Mouse (Mus musculus): Measurements from ENCODE around the gene Cldn10. TPM values are rescaled to one million over a fixed set of nuclear protein-coding genes. Genes with fewer than 3 reads are reported as not detected.
"Not testable (repeated sequence)": the region's sequence is repeated elsewhere in the genome, so short reads cannot be mapped to it uniquely, and the experiment has no call there.

The Cldn10 gene
- total RNA-seq (2022), result not detected

DNA sequence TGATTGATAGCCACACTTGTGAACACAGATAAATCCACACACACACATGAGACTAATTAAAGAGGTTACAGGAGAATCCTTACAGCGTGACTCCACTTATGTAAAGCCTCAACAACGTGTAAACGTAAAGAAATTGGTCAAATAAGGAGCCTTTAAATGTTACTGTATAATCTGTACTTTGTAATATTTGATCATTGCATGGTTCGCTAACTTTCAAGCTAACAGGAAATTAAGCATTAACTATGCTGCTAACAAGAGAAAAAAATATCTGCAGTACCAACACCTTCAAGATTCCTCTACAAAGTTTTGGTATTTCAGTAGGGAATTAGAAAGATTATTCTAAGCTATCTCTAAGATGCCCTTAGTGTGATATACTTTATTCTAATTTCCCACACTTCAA lies at the start of gene Cldn10:
Gene Cldn10 (plus strand): TSS at position 288 of the 400 bp plus-strand sequence.
- no peak for DNase-seq (ENCODE audit: low spot score in 2 of 2)

DNA sequence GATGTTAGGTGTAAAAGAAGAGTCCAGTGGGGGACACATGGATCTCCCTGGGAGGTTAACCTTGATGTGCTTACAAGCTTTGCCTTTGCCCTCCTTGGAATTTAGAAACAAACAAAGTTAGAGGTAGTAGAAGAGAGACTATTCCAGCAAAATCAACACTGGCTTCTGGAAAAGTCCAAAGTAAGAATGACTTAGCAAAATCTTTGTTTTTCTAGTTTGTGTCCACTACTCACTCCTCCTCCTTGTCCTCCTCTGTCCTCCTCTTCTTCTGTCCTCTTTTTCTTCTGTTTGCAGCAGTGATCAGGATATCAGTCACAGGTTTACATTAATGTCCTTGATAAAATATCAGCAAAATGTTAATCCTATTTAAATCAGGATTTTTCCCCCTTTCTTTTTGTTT lies 45.9 kb upstream of the Cldn10 start:
- DNase-seq (ENCODE audit: low spot score in 2 of 2), result no peak

DNA sequence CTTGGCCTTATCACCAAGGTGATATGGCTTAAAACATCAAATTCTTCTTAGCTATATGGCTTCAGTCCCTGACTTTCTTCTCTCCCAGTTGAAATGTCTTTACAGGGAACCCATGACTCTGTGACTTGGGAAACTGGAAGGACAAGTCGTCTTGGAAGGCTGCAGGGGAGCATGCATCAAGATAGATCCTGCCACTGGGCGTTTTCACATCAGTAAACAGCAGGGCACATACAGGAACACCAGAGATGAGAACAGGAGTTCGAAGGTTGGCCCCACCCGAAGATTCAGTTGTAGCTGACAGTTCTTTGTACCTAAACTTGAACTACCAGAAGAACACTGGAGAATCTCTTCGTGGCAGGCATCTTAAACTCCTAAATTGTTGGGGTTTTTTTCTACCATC lies 44.8 kb upstream of the Cldn10 start:
- no peak for DNase-seq (ENCODE audit: low spot score in 2 of 2)

DNA sequence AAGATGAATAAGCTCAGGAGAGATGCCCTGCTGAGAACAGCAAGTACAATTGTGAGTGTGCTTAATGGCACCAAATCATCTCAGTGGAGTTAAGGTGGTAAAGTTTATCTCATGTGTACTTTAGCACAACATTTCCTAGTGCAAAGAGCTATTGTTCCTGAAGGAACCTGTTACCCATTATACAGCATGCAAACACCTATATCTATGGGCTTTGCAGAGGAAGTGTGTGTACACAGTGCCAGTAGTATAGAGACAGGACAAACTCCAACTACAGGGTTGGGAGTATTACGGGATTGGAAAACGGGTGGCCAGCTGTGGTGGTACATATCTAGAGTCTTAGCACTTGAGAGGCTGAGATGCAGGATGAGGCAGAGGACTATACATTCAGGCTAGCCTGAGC lies 38.6 kb upstream of the Cldn10 start:
- no peak for DNase-seq (ENCODE audit: low spot score in 2 of 2)

DNA sequence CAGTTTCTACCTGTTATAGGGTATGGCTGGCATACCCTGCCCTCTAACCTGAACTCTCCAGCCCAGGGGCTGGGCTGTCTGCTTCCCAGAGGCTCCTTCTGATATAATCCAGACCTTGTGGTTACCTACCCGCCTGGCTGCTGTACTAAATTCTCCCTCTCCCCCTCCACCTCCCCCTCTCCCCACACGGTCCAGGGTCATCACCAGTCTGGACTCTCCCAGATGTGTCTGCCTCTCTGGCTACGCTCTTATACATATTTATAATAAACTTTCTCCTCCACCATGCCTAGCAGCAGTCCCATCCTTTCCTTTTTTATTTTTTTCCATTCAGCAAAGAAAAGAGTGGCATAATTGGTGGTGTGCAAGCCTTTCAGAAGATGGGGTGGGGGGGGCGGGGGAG lies 38.0 kb upstream of the Cldn10 start:
- no peak for DNase-seq (ENCODE audit: low spot score in 2 of 2)

DNA sequence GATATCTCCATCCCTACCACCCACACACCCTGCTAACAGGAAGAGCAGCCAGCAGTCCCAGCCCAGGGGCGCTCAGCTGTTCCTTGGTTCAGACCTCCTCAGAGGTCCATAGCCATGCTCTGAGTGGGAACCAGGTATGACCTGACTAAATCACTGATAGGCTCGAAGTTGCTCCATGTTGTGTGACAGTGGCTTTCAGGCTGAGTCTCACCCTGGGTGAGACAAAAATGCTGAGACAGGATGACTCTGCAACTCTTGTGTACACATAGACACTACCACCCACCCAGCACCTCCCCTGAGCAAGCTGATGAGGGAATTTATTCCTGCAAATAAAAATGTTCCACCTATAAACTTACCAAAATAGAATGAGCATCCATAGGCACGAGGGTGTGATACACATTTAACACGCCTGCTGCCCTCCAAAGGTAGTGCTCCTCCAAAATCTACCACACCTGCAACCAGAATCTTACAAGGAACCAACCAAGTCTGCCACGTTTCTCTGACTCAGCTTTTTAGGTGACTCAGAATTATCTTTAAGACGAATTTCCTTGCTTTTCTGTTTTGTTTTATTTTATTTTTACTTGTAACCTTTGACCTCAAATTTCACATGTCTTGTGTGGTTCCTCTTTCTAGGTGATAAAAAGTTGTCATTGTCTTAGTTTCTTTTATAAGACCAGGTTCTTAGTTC lies 37.1 kb upstream of the Cldn10 start:
- DNase-seq (ENCODE audit: low spot score in 2 of 2), result no peak

DNA sequence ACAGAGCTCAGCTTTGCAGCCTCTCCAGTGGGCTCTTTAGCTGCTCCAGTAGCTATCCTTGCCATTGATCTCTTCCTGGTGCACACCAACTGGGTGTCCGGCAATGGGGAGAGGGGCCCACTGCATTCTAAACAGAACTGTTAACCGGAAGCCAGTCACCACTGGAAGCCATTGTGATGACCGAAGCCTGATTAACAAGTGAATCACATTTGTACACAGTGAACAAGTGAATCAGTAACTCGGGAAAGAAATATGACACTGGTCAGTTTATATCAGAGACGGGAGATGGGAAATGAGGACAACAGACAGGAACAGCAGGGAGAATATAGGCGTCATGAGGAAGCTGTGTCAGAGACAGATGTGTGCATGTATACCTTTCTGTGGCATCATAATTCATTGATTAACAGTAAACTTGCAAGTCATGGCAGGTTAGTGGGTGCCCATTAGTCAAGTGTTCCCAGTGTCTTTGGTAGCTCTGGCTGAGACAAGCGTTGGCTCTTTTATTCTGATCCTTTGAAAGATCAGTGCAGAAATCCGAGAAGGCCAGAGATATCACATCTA lies 36.4 kb upstream of the Cldn10 start:
- no peak for DNase-seq (ENCODE audit: low spot score in 2 of 2)

DNA sequence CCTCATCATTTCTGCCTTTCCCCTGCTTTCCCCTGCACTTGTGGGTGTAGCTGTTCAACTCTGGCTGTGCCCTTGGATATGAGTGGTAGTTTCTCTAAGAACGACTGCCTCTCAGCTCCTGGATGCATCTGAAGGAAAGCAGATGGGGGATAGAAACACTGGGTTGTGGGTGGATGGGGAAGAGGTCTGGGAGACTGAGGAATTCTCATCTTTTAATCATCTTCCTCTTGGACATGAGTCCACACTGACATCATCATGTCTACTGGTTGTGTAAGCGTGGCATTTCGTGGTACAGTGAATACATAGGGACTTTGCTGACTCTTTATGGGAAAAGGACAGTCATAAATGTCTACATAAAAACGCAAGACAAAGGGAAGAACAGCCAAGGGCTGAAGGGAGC lies 31.7 kb upstream of the Cldn10 start:
- no peak for DNase-seq (ENCODE audit: low spot score in 2 of 2)

DNA sequence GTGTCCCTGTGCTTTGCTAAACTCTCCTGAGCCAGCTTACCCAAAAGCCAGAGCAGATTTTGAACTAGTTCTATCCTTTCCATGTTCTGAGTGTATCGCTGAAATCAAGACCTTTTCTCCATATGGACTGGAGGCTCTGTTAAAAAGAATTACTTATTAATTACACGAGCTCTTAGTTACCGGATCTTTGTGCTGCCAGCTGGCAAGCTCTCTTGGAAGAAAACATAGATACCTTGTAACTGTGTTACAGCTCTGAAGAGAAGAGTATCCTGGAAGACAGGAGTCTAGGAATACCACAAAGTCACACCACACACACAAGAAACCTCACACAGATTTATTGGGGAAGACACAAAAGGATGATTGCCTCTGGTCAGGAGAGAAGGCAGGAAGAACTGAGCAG lies 31.1 kb upstream of the Cldn10 start:
- DNase-seq (ENCODE audit: low spot score in 2 of 2), result no peak

DNA sequence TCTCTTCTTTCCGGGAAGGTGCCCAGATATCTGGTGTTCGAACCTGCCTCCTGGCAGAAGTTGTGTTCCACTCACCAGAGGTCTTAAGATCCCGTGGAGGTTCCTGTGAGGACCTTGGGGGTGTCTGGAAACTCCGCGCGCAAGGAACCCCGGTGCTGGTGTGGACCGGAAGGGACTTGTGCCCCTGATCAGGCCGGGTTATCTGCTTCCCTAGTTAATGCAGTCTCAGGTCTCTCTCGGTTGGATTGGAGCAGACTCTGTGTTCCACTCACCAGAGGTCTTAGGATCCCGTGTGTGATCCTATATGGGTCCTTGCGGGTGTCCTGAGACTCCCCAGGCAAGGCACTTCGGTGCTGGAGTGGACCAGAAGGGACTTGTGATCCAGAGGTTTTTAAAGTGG lies 24.3 kb upstream of the Cldn10 start:
- DNase-seq (ENCODE audit: low spot score in 2 of 2), result not testable (repeated sequence)

DNA sequence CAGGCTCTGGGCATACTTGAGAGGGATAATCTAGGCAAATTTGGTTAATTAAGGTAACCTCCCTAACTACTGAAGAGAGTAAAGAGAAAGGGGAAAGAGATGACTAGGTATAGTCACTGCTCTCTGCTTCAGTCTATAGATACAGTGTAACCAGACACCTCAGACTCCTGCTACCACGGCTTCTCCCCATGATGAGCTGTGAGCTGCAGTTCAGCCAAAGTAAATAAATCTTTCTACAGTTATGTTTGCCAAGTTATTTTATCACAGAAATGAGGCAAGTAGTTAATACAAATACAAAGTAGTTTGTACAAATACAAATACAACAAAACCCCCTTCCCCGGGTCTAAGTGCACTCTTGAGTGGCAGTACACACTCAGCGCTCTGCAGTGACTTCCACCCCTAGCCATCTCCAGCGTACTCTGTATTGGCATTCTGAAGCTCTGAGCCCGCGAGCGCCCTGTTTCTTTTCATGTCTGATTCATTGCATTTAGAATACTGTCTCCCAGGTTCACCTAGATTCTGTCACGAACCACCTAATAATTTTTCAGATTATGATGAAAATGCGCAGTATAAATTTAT lies 23.7 kb upstream of the Cldn10 start:
- no peak for DNase-seq (ENCODE audit: low spot score in 2 of 2)

DNA sequence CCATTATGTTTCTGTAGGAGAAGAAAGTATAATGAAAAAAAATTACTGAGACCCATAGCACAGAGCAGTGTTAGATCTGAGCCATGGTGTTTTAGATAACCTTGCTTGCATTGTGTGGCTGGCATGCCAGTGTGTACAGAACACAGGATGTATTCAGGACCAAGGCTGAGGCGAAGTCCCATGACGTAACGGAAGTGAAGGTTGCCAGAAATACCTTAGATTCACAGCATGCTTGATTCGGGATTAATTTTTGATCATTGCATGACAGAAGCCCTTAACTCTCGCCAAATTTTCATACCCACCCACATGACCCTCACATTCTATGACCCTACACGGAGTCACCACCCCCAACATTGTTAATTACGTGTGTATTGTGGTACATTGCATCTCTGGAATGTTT lies 22.4 kb upstream of the Cldn10 start:
- DNase-seq (ENCODE audit: low spot score in 2 of 2), result no peak

DNA sequence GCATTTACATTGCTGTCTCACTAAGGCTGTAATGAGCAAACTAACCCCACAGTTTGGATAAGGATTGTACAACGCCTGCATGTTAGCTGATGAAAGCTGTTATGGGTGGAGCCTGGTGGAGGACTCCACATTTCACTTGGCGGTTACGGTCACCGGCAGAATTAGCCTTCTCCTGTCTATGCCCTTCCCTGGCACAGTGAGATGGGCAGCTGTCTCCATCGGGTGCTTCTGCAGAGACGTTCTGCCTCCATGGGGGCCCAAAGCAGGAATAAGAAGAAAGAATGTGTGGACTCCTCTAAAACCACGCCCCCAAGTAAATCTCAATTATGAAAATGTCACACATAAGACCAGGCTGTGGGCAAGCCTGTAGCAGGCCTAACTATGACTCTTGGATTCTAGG lies 21.8 kb upstream of the Cldn10 start:
- no peak for DNase-seq (ENCODE audit: low spot score in 2 of 2)

DNA sequence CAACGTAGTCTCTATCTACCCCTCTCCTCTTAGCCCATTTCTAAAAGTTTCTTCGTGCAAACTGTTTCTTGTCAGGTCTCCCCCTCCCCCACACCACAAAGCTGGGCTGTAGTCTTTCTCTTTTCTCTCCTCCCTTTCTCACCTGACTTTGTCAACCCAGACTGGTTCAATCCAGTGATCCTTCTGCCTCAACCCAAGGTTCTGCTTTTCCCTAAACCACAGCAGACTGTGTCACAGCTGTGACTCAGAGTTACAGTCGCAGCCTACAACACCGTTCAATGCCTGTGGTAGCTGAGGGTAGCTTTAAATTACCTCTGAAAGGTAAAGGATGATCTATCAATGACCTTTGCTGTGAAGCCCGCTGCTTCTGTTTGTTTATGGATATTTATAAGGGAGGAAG lies 21.3 kb upstream of the Cldn10 start:
- DNase-seq (ENCODE audit: low spot score in 2 of 2), result no peak

DNA sequence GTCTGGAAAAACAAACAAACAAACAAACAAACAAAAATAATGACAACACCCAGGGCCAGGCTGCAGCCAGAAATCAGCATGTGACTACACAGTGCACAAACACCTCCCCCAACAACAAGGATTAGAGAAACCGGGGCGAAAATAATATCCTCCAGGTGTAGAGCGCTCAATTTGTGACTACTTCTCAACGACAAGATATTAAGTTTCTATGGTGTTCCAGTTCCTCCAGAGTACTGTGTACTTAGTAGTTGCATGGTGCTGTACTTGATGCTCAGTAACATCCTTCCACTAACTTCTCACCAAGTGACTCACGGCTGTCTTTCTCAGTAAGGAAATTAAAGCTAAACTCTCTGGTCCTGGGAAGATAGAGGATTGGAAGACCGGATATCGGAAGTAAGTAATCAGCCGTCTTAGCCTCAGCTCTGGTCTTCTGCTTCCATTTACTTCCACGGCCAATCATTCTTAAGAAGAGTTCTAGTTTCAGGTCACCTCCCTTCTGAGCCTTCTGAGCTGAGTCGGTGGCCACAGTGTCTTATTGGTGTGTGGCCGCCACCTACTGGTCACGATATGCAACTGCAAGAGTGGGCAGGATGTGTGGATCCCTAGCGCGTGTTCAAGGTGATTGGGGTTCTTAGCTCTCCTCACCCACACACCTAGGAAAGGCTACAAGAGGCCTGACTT lies 19.9 kb upstream of the Cldn10 start:
- DNase-seq (ENCODE audit: low spot score in 2 of 2), result peak; percentile 54 to 55

DNA sequence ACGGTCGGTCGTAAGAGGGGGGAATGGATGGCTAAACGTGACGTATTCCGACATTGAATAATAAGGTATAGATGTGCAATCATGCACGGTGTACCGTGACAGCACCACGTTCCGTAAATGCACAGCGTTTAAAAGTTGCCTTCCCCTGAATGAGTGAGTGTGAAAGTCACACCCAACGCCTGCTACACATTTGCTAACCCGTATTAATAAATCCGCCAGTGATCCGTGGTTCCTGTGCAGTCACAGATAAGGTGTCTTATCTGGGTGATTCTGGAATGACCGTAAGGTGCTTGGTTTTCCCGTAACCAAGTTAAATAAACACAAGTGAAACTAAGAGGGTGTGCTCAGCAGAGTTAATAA lies 19.4 kb upstream of the Cldn10 start:
- DNase-seq (ENCODE audit: low spot score in 2 of 2), result no peak

DNA sequence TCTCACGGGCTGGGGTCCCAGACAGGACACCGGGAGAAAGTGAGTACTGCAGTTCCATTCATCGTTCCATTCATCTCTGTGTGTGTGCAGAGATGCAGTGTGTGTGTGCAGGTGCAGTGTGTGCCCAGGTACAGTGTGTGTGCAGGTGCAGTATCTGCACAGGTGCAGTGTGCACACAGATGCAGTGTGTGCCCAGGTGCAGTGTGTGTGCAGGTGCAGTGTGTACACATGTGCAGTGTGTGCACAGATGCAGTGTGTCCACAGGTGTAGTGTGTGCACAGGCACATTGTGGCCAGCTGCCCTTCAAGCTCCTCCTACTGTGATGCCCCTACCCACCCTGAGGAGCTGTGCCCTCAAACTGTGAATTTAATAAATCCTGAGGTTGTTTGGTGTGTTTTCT lies 14.0 kb upstream of the Cldn10 start:
- no peak for DNase-seq (ENCODE audit: low spot score in 2 of 2)

DNA sequence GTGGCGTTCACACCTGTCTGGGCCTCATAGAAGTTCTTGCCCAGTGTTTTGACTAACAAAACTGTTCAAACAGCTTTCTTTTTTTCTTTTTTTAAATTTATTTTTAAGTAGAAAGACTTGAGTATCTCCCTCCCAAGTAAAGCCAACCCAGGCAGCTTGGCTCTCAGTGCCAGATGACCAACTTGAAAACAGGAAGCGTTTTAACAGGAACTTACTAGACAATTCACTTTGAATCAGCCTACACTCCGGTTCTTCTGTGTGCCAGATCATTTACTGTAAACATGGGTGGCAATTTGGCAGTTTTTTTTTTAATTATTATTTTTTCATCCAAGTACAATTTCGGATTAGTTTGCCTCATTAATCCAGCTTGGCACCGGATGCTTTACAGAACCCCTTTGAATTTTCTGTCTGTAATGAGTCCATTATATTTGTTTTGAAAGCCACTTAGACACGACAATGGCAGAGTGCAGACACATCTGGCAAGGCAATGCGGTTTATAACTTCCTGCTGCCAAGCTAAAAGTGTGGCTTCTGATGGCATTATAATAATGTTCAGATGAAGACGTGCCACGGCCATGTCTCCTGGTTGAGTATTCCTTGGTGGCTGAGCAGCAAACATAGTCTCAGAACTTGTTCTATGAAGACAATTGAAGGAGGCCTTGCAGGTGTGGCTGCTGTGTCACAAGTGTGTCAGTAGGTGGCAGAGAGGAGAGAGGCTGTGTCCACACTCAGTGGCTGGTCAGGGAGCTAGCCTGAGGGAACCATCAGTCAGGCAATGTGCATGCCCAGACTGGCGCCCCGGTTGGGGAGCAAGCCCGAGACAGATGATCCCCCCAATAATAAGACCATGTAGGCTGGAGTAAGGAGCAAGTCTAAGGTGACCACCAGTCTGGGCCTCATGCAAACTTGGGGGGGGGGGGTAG lies 12.9 kb upstream of the Cldn10 start:
- DNase-seq (ENCODE audit: low spot score in 2 of 2), result no peak

DNA sequence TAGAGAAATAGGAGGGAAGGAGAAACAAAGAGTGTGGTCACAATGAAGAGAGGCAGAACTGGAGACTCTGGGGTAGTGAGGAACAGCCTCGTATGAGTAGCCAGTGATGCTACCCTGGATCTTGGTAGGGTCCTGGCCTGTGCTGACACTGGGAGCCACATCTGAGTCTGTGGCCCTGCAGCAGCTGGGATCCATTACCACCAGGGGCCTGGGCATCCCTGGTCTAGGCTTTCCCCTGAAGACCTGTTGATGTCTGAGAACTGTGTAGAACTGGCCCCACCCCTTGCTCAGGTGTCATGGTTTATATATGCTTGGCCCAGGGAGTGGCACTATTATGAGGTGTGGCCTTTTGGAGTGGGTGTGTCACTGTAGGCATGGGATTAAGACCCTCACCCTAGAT lies 12.2 kb upstream of the Cldn10 start:
- DNase-seq (ENCODE audit: low spot score in 2 of 2), result no peak

DNA sequence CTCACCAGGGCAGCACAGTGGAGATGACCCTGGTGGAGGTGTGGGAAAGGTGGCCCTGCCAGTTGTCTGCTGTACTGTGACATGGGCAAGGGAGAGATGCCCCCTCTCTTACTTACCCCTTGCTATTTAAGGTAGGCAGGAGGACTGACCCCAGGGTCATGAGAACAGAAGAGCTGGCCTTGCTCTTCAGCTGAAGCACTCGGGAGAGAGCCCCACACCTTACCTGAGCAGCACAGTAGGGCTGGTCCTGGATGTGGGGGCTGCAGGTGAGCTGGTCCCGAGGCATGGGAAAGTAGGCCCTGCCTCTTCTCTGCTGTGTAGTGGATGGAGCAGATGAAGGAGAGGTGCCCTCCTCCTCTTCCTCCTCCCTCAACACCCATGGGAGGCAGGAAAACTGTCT lies 11.3 kb upstream of the Cldn10 start:
- DNase-seq (ENCODE audit: low spot score in 2 of 2), result no peak

DNA sequence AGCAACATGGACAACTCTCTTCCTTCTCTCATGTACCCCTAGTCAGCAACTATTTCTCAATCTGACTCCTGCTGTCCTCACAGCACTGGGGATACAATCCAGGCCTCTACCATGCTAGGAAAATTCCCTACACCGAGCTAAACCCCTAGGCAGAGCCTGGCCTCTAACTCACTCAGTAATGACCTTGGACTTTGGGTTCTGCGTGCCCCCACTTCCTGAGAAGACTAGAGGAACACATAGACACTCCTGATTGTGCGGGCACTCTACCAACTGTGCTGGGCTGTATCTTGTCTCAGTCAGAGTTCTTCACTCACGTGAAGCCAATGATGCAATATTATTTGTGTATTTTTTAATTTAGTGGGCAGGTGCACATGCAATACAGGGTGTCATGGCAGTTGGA lies 10.2 kb upstream of the Cldn10 start:
- no peak for DNase-seq (ENCODE audit: low spot score in 2 of 2)

DNA sequence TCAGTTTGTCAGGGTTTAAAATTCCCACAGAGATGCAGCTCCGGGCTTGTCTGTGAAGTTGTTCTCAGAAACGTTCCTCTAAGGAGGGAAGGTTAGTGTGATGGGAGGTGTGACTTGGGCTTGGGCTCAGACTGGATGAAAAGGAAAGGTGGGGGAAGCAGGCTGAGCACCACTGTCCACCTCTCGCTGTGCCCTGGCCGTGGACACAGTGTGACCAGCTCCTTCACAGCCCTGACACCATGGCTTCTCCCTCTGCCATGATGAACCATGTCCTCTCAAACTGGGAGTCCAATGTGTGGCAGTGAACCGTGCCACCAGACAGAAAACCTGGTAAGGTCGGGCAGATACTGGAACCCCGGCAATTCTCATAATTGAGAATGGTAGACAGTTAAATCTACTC lies 6.1 kb upstream of the Cldn10 start:
- DNase-seq (ENCODE audit: low spot score in 2 of 2), result no peak

Data from gastrocnemius, adult 8-10 months (tissue).